ENCODE assay signal across 13 mouse cellular contexts in genomic region chr7:126793456-126794270, GRCm38 (mm10). TPM values are rescaled to one million over a fixed set of nuclear protein-coding genes. Genes with fewer than 3 reads are reported as not detected.
DNase-seq lines count a peak whose midpoint lies in the region; ATAC-seq lines count a peak whose summit lies in the region.
"Had no signal": no experiment of that assay in that cellular context is flagged by ENCODE, and none has a peak within 500 bp of the region (broad histone marks: within the 10 kb centered on the region; RNA-seq: fewer than 3 reads in every experiment).

No protein-coding gene starts in this region.

- no peak overlapping the region for H3K4me3 ChIP-seq in heart, embryonic 14.5 days (ENCODE audit: control insufficient read depth in 1 of 2, insufficient read depth in 1 of 2, low read depth in 1 of 2, low read length in 2 of 2)
- H3K4me3 ChIP-seq in midbrain, embryonic 10.5 days = 0 out of 2 replicates have a peak overlapping the region, but pooled peaks have one; percentile 89
- no peak overlapping the region for H3K4me3 ChIP-seq in midbrain, embryonic 14.5 days (replicated peaks; ENCODE audit: low read depth, low read length)
- H3K4me3 ChIP-seq in embryonic facial prominence, embryonic 12.5 days = no peak overlapping the region
- H3K4me3 ChIP-seq in liver, embryonic 15.5 days (replicated peaks) = no peak overlapping the region

- H3K4me1 ChIP-seq in heart, embryonic 14.5 days (ENCODE audit: control insufficient read depth in 2 of 2, insufficient read depth in 2 of 2, low read length in 2 of 2) = peaks cover 4 to 29% of the 10 kb centered on the region in 2 experiments
- H3K4me1 ChIP-seq in midbrain, embryonic 10.5 days = peaks cover 62% of the 10 kb centered on the region
- H3K4me1 ChIP-seq in midbrain, embryonic 14.5 days (ENCODE audit: control insufficient read depth, insufficient read depth, low read length) = peaks cover 31% of the 10 kb centered on the region
- peaks cover 32% of the 10 kb centered on the region for H3K4me1 ChIP-seq in embryonic facial prominence, embryonic 12.5 days
- peaks cover 77% of the 10 kb centered on the region for H3K4me1 ChIP-seq in liver, embryonic 15.5 days (replicated peaks)

- H3K36me3 ChIP-seq in heart, embryonic 14.5 days (ENCODE audit: control insufficient read depth, insufficient read depth, low read length) = peaks cover 63% of the 10 kb centered on the region
- H3K36me3 ChIP-seq in midbrain, embryonic 10.5 days = peaks cover 66% of the 10 kb centered on the region
- H3K36me3 ChIP-seq in midbrain, embryonic 14.5 days (ENCODE audit: control insufficient read depth, insufficient read depth, low read length) = peaks cover 48% of the 10 kb centered on the region
- peaks cover 46% of the 10 kb centered on the region for H3K36me3 ChIP-seq in embryonic facial prominence, embryonic 12.5 days
- H3K36me3 ChIP-seq in liver, embryonic 15.5 days (replicated peaks) = peaks cover 51% of the 10 kb centered on the region

- 67% methylated on average over 4 of the region's 4 CpGs for WGBS in heart, embryonic 14.5 days
- WGBS in midbrain, embryonic 10.5 days = 67% methylated on average over 4 of the region's 4 CpGs
- WGBS in midbrain, embryonic 14.5 days = 78% methylated on average over 4 of the region's 4 CpGs
- 77% methylated on average over 4 of the region's 4 CpGs for WGBS in embryonic facial prominence, embryonic 12.5 days
- 67% methylated on average over 4 of the region's 4 CpGs for WGBS in liver, embryonic 15.5 days (ENCODE audit: insufficient replicate concordance)

- H3K27me3 ChIP-seq in heart, embryonic 14.5 days (ENCODE audit: control insufficient read depth, insufficient read depth, low read length) = no peaks in the 10 kb centered on the region
- no peaks in the 10 kb centered on the region for H3K27me3 ChIP-seq in midbrain, embryonic 10.5 days (ENCODE audit: low read depth, poor library complexity, severe bottlenecking)
- H3K27me3 ChIP-seq in midbrain, embryonic 14.5 days (ENCODE audit: control insufficient read depth, insufficient read depth, low read length) = no peaks in the 10 kb centered on the region
- no peaks in the 10 kb centered on the region for H3K27me3 ChIP-seq in embryonic facial prominence, embryonic 12.5 days
- no peaks in the 10 kb centered on the region for H3K27me3 ChIP-seq in liver, embryonic 15.5 days

- H3K27ac ChIP-seq in heart, embryonic 14.5 days (replicated peaks in 1 of 2; ENCODE audit: control insufficient read depth in 1 of 2, insufficient read depth in 1 of 2, low read depth in 2 of 2, low read length in 2 of 2) = peak overlapping the region in 1 of 2 experiments; percentile 43; a peak in 2 of 4 replicates
- H3K27ac ChIP-seq in midbrain, embryonic 10.5 days (replicated peaks) = no peak overlapping the region
- no peak overlapping the region for H3K27ac ChIP-seq in midbrain, embryonic 14.5 days (replicated peaks; ENCODE audit: low read depth, low read length)
- H3K27ac ChIP-seq in embryonic facial prominence, embryonic 12.5 days = peak overlapping the region; percentile 96; the same call in 1 of the 2 replicates
- H3K27ac ChIP-seq in liver, embryonic 15.5 days (replicated peaks) = peak overlapping the region; percentile 19; the same call in 1 of the 2 replicates

- no peak for ATAC-seq in heart, embryonic 14.5 days (ENCODE audit: insufficient number of reproducible peaks, insufficient read depth, low FRiP score, low read depth)
- no peak for ATAC-seq in midbrain, embryonic 14.5 days (ENCODE audit: low FRiP score, low TSS enrichment)
- ATAC-seq in embryonic facial prominence, embryonic 12.5 days (ENCODE audit: insufficient number of reproducible peaks, insufficient read depth, low FRiP score, low TSS enrichment) = no peak
- ATAC-seq in liver, embryonic 15.5 days (ENCODE audit: insufficient read depth) = no peak

- peak overlapping the region; percentile 66; the same call in 1 of the 2 replicates for H3K4me2 ChIP-seq in heart, embryonic 14.5 days (ENCODE audit: low read length)
- no peak overlapping the region for H3K4me2 ChIP-seq in midbrain, embryonic 14.5 days (ENCODE audit: low read length)
- H3K4me2 ChIP-seq in embryonic facial prominence, embryonic 12.5 days (replicated peaks) = no peak overlapping the region
- H3K4me2 ChIP-seq in liver, embryonic 15.5 days = no peak overlapping the region

- intact Hi-C loops in heart, postnatal 25 days (cut with DNase I) = no loop called here

- DNase-seq in heart, postnatal 25 days (ENCODE audit: low spot score) = no peak
- DNase-seq in midbrain, embryonic 10.5 days (ENCODE audit: low spot score) = no peak
- DNase-seq in midbrain, embryonic 14.5 days = no peak
- no peak for DNase-seq in adrenal gland, postnatal 25 days
- no peak for DNase-seq in spleen, postnatal 4 days (ENCODE audit: low spot score in 2 of 2)
- DNase-seq: adrenal gland, adult 8-10 months; cerebellum, adult 8-10 months; gastrocnemius, postnatal 25 days; kidney, adult 8-10 months had no signal

- H3K9me3 ChIP-seq in heart, embryonic 14.5 days (ENCODE audit: control insufficient read depth, low read length) = no peaks in the 10 kb centered on the region
- no peaks in the 10 kb centered on the region for H3K9me3 ChIP-seq in midbrain, embryonic 10.5 days (replicated peaks)
- H3K9me3 ChIP-seq in midbrain, embryonic 14.5 days (ENCODE audit: control insufficient read depth, low read length) = no peaks in the 10 kb centered on the region
- no peaks in the 10 kb centered on the region for H3K9me3 ChIP-seq in embryonic facial prominence, embryonic 12.5 days
- no peaks in the 10 kb centered on the region for H3K9me3 ChIP-seq in liver, embryonic 15.5 days (replicated peaks)

- H3K9ac ChIP-seq in heart, embryonic 14.5 days (ENCODE audit: low read length) = no peak overlapping the region
- H3K9ac ChIP-seq in midbrain, embryonic 14.5 days (replicated peaks; ENCODE audit: low read length) = no peak overlapping the region
- no peak overlapping the region for H3K9ac ChIP-seq in embryonic facial prominence, embryonic 12.5 days
- H3K9ac ChIP-seq in liver, embryonic 15.5 days = peak overlapping the region; percentile 95; the same call in 1 of the 2 replicates

RNA-seq across cellular contexts. Expression of gene Ppp4c, which starts 1.4 kb away (rescaled TPM):
- polyA plus RNA-seq in heart, embryonic 14.5 days (2014; fragmentation: Nextera tagmentation; extraction: Ambion mirVana) = 132 and 146 TPM in 2 replicates
- total RNA-seq in heart, postnatal 25 days (2021) = 10 to 100 TPM; 32.7 to 33.1 TPM
- 376 and 407 TPM in 2 replicates for polyA plus RNA-seq in midbrain, embryonic 10.5 days (2016; fragmentation: Nextera tagmentation; extraction: Ambion mirVana)
- polyA plus RNA-seq in midbrain, embryonic 14.5 days (2014; fragmentation: Nextera tagmentation; extraction: Ambion mirVana) = 210 and 212 TPM in 2 replicates
- polyA plus RNA-seq in embryonic facial prominence, embryonic 12.5 days (2016; fragmentation: Nextera tagmentation; extraction: Ambion mirVana) = 362 and 385 TPM in 2 replicates
- 107 and 113 TPM in 2 replicates for polyA plus RNA-seq in liver, embryonic 15.5 days (2015; fragmentation: Nextera tagmentation; extraction: Ambion mirVana)
- total RNA-seq in adrenal gland, postnatal 25 days (2021) = 91.5 and 101 TPM in 2 replicates

RNA-seq across cellular contexts. Expression of gene Fam57b, which starts 3.8 kb away (rescaled TPM):
- polyA plus RNA-seq in heart, embryonic 14.5 days (2014; fragmentation: Nextera tagmentation; extraction: Ambion mirVana) = 0.81 and 1.2 TPM in 2 replicates
- 10 to 100 TPM in 1 of 2 experiments, 1 to 10 TPM in 1; 8.9 to 10.4 TPM for total RNA-seq in heart, postnatal 25 days (2021)
- 4.1 and 7.7 TPM in 2 replicates for polyA plus RNA-seq in midbrain, embryonic 10.5 days (2016; fragmentation: Nextera tagmentation; extraction: Ambion mirVana)
- 51.6 and 72.4 TPM in 2 replicates for polyA plus RNA-seq in midbrain, embryonic 14.5 days (2014; fragmentation: Nextera tagmentation; extraction: Ambion mirVana)
- 1.2 and 2.0 TPM in 2 replicates for polyA plus RNA-seq in embryonic facial prominence, embryonic 12.5 days (2016; fragmentation: Nextera tagmentation; extraction: Ambion mirVana)
- polyA plus RNA-seq in liver, embryonic 15.5 days (2015; fragmentation: Nextera tagmentation; extraction: Ambion mirVana) = not detected in 2 replicates
- 17.2 and 17.3 TPM in 2 replicates for total RNA-seq in adrenal gland, postnatal 25 days (2021)
- polyA plus RNA-seq: erythroblast, embryonic 14.5 days had no signal

RNA-seq across cellular contexts. Expression of gene Tbx6, which starts 12.4 kb away (rescaled TPM):
- polyA plus RNA-seq in heart, embryonic 14.5 days (2014; fragmentation: Nextera tagmentation; extraction: Ambion mirVana) = 0.26 TPM in 1 of 2 replicates, not detected in the other
- under 1 TPM; 0.34 to 0.70 TPM for total RNA-seq in heart, postnatal 25 days (2021)
- 0.42 and 0.64 TPM in 2 replicates for polyA plus RNA-seq in midbrain, embryonic 10.5 days (2016; fragmentation: Nextera tagmentation; extraction: Ambion mirVana)
- 0.22 and 0.24 TPM in 2 replicates for polyA plus RNA-seq in midbrain, embryonic 14.5 days (2014; fragmentation: Nextera tagmentation; extraction: Ambion mirVana)
- polyA plus RNA-seq in embryonic facial prominence, embryonic 12.5 days (2016; fragmentation: Nextera tagmentation; extraction: Ambion mirVana) = 0.61 and 0.85 TPM in 2 replicates
- 0.50 and 0.79 TPM in 2 replicates for polyA plus RNA-seq in liver, embryonic 15.5 days (2015; fragmentation: Nextera tagmentation; extraction: Ambion mirVana)
- 0.67 and 1.6 TPM in 2 replicates for total RNA-seq in adrenal gland, postnatal 25 days (2021)

RNA-seq across cellular contexts. Expression of gene Ypel3, which starts 16.9 kb away (rescaled TPM):
- 102 and 121 TPM in 2 replicates for polyA plus RNA-seq in heart, embryonic 14.5 days (2014; fragmentation: Nextera tagmentation; extraction: Ambion mirVana)
- total RNA-seq in heart, postnatal 25 days (2021) = 10 to 100 TPM; 63.7 to 74.0 TPM
- polyA plus RNA-seq in midbrain, embryonic 10.5 days (2016; fragmentation: Nextera tagmentation; extraction: Ambion mirVana) = 41.0 and 60.5 TPM in 2 replicates
- polyA plus RNA-seq in midbrain, embryonic 14.5 days (2014; fragmentation: Nextera tagmentation; extraction: Ambion mirVana) = 218 and 255 TPM in 2 replicates
- polyA plus RNA-seq in embryonic facial prominence, embryonic 12.5 days (2016; fragmentation: Nextera tagmentation; extraction: Ambion mirVana) = 118 and 119 TPM in 2 replicates
- polyA plus RNA-seq in liver, embryonic 15.5 days (2015; fragmentation: Nextera tagmentation; extraction: Ambion mirVana) = 103 and 119 TPM in 2 replicates
- total RNA-seq in adrenal gland, postnatal 25 days (2021) = 122 and 181 TPM in 2 replicates

RNA-seq across cellular contexts. Expression of gene Gdpd3, which starts 27.5 kb away (rescaled TPM):
- polyA plus RNA-seq in heart, embryonic 14.5 days (2014; fragmentation: Nextera tagmentation; extraction: Ambion mirVana) = 0.67 and 2.7 TPM in 2 replicates
- total RNA-seq in heart, postnatal 25 days (2021) = 1 to 10 TPM; 1.6 to 2.1 TPM
- polyA plus RNA-seq in midbrain, embryonic 10.5 days (2016; fragmentation: Nextera tagmentation; extraction: Ambion mirVana) = 0.68 and 1.1 TPM in 2 replicates
- 2.0 and 3.4 TPM in 2 replicates for polyA plus RNA-seq in midbrain, embryonic 14.5 days (2014; fragmentation: Nextera tagmentation; extraction: Ambion mirVana)
- 1.00 and 1.6 TPM in 2 replicates for polyA plus RNA-seq in embryonic facial prominence, embryonic 12.5 days (2016; fragmentation: Nextera tagmentation; extraction: Ambion mirVana)
- polyA plus RNA-seq in liver, embryonic 15.5 days (2015; fragmentation: Nextera tagmentation; extraction: Ambion mirVana) = 0.74 and 0.84 TPM in 2 replicates
- total RNA-seq in adrenal gland, postnatal 25 days (2021) = 6.5 and 7.5 TPM in 2 replicates

Comparison
In these comparisons a context has a peak if more than half of its experiments do, and no peak if none do; other contexts are left out.
1. H3K27ac ChIP-seq: peak in embryonic facial prominence, embryonic 12.5 days (single experiment) and liver, embryonic 15.5 days (single experiment); none in midbrain, embryonic 10.5 days (single experiment) and midbrain, embryonic 14.5 days (single experiment).